Mouse (Mus musculus) liver, postnatal 0 days (tissue): ENCODE results near the gene Cops3. TPM values are rescaled to one million over a fixed set of nuclear protein-coding genes. Genes with fewer than 3 reads are reported as not detected.
"Not testable (repeated sequence)": the region's sequence is repeated elsewhere in the genome, so short reads cannot be mapped to it uniquely, and the experiment has no call there.

Experiments used
- ATAC-seq: fragments of 200-750 bp; cut with Nextera tagmentation; 2 replicates; pipeline ENCODE4 v1.8.0; 2017; ENCODE audit warnings: mild to moderate bottlenecking, moderate library complexity
- DNase-seq: peaks from one replicate; pipeline ENCODE4 v3.0.0-alpha.2; 2016
- H3K27ac ChIP-seq: fragments of 300-500 bp; sonication (generic); 2 replicates; pipeline ENCODE4 v1.5.1; 2014; ENCODE audit warnings: antibody characterized with exemption, moderate library complexity, mild to moderate bottlenecking, low read depth
- H3K27me3 ChIP-seq: fragments of 300-500 bp; sonication (generic); 2 replicates; pipeline ENCODE4 v1.6.1; 2014; ENCODE audit warnings: low read length, control low read depth, mixed read lengths; ENCODE audit not compliant: insufficient read depth
- H3K36me3 ChIP-seq: fragments of 300-500 bp; sonication (generic); replicated peaks from 2 replicates; pipeline ENCODE4 v1.6.1; 2014; ENCODE audit warnings: mild to moderate bottlenecking, control low read depth, low read length, moderate library complexity, mixed read lengths; ENCODE audit not compliant: insufficient read depth
- H3K4me1 ChIP-seq: fragments of 300-500 bp; sonication (generic); 2 replicates; pipeline ENCODE4 v1.6.1; 2014; ENCODE audit warnings: antibody characterized with exemption, mild to moderate bottlenecking, control low read depth; ENCODE audit not compliant: insufficient read depth
- H3K4me2 ChIP-seq: fragments of 300-500 bp; sonication (generic); 2 replicates; pipeline ENCODE4 v1.6.1; 2014; ENCODE audit warnings: low read depth, mild to moderate bottlenecking, low read length, moderate library complexity, mixed read lengths
- H3K4me3 ChIP-seq: fragments of 300-500 bp; sonication (generic); 2 replicates; pipeline ENCODE4 v1.5.1; 2014; ENCODE audit warnings: low read depth, low read length
- H3K9ac ChIP-seq: fragments of 300-500 bp; sonication (generic); replicated peaks from 2 replicates; pipeline ENCODE4 v1.6.1; 2014; ENCODE audit warnings: mild to moderate bottlenecking, moderate library complexity
- H3K9me3 ChIP-seq: fragments of 300-500 bp; sonication (generic); 2 replicates; pipeline ENCODE4 v1.6.1; 2016; ENCODE audit warnings: mild to moderate bottlenecking, control low read depth, low read length, mixed read lengths
- CTCF ChIP-seq: sonication (generic); IDR thresholded peaks from 2 replicates; pipeline ENCODE4 v1.5.1; 2016; ENCODE audit warnings: antibody characterized with exemption, low read depth
- EP300 ChIP-seq: IDR thresholded peaks from 2 replicates; pipeline ENCODE4 v1.6.1; 2016; ENCODE audit warnings: antibody characterized with exemption, low read depth, mild to moderate bottlenecking
- WGBS: fragments of 180-500 bp; shearing (Covaris S2); extraction: QIAGEN DNeasy Blood & Tissue Kit; methylation state at CpG from one replicate; pipeline ENCODE4 v1.1.7; 2014; ENCODE audit not compliant: insufficient replicate concordance; 5-methylcytosine and 5-hydroxymethylcytosine counted together
- polyA plus RNA-seq: library from polyadenylated mRNA; unstranded; fragments of >200 nt; fragmentation: Nextera tagmentation; extraction: Ambion mirVana; gene quantifications from 2 replicates; pipeline ENCODE4 v1.2.1, GENCODE M21; 2015

The Cops3 gene
- polyA plus RNA-seq, 1 experiment from 2014 or later: 60.5 TPM

- Histone ChIP-seq H3K9me3 (no peaks in the 10 kb centered on the region), H3K9ac (peak within 1 kb of the TSS; percentile 86), H3K4me3 (peak within 1 kb of the TSS; percentile 77), H3K36me3 (peaks cover 17% of the 10 kb centered on the region), H3K4me1 (peaks cover 19% of the 10 kb centered on the region), H3K27me3 (no peaks in the 10 kb centered on the region), H3K27ac (peak within 1 kb of the TSS; percentile 96), H3K4me2 (peak within 1 kb of the TSS; percentile 85)
- DNase-seq: peak; percentile 96
- peak; percentile 96 for ATAC-seq
- peak; percentile 49 for TF ChIP-seq EP300
- no peak for TF ChIP-seq CTCF
- WGBS: under 1% methylated on average over 24 of the region's 24 CpGs
Observed at GRCm38 (mm10) chr11:59839008-59839458, 605 bp downstream of the Cops3 start, which contains the start of gene Nt5m. TSS of gene Nt5m (plus strand) at chr11:59839447.

- H3K9ac ChIP-seq: peak overlapping the region; percentile 86
- ATAC-seq: no peak
Observed at GRCm38 (mm10) chr11:59838426-59838825, 1.2 kb downstream of the Cops3 start.

GRCm38 (mm10) chr11:59837789-59838188 is 1.8 kb downstream of the Cops3 start:
- not testable (repeated sequence) for DNase-seq, ATAC-seq, H3K27ac ChIP-seq, H3K4me3 ChIP-seq, H3K9me3 ChIP-seq, H3K27me3 ChIP-seq, H3K9ac ChIP-seq
- Histone ChIP-seq H3K4me1 (peaks cover 19% of the 10 kb centered on the region), H3K36me3 (peaks cover 18% of the 10 kb centered on the region), H3K4me2 (peak overlapping the region; percentile 85)
- WGBS: no CpG with 5 or more reads among the region's 1 CpGs

More at GRCm38 (mm10) chr11:59838426-59838825, 1.2 kb downstream of the Cops3 start:
- no peak for TF ChIP-seq CTCF
- TF ChIP-seq EP300: no peak
- WGBS: 50% methylated on average over 4 of the region's 4 CpGs
- Histone ChIP-seq H3K4me1 (peaks cover 19% of the 10 kb centered on the region), H3K36me3 (peaks cover 20% of the 10 kb centered on the region), H3K4me3 (peak overlapping the region; percentile 77), H3K27me3 (no peaks in the 10 kb centered on the region), H3K27ac (peak overlapping the region; percentile 96), H3K4me2 (peak overlapping the region; percentile 85), H3K9me3 (no peaks in the 10 kb centered on the region)
- DNase-seq: no peak

GRCm38 (mm10) chr11:59821625-59822024 is 18.0 kb downstream of the Cops3 start:
- no peak for TF ChIP-seq CTCF
- TF ChIP-seq EP300: no peak
- Histone ChIP-seq H3K36me3 (peaks cover 87% of the 10 kb centered on the region), H3K4me3 (no peak overlapping the region), H3K4me2 (no peak overlapping the region), H3K9me3 (no peaks in the 10 kb centered on the region), H3K4me1 (no peaks in the 10 kb centered on the region), H3K27me3 (no peaks in the 10 kb centered on the region), H3K27ac (no peak overlapping the region), H3K9ac (no peak overlapping the region)
- ATAC-seq: no peak
- 88% methylated on average over 3 of the region's 3 CpGs for WGBS
- no peak for DNase-seq

GRCm38 (mm10) chr11:59817916-59818315 is 21.7 kb downstream of the Cops3 start:
- no peak overlapping the region for H3K27ac ChIP-seq
- no peak overlapping the region for H3K4me2 ChIP-seq
- H3K27me3 ChIP-seq: no peaks in the 10 kb centered on the region
- WGBS: 98% methylated on average over 3 of the region's 3 CpGs
- ATAC-seq (no peak), DNase-seq (no peak)
- H3K9me3 ChIP-seq: no peaks in the 10 kb centered on the region
- H3K9ac ChIP-seq: no peak overlapping the region
- H3K36me3 ChIP-seq: peaks cover 55% of the 10 kb centered on the region
- peaks cover 9% of the 10 kb centered on the region for H3K4me1 ChIP-seq
- no peak for TF ChIP-seq CTCF
- no peak for TF ChIP-seq EP300
- H3K4me3 ChIP-seq: no peak overlapping the region

GRCm38 (mm10) chr11:59815482-59816065 is 24.1 kb downstream of the Cops3 start:
- H3K9ac ChIP-seq: no peak overlapping the region
- H3K27ac ChIP-seq: no peak overlapping the region
- H3K4me3 ChIP-seq: no peak overlapping the region
- H3K36me3 ChIP-seq: peaks cover 37% of the 10 kb centered on the region
- H3K27me3 ChIP-seq: no peaks in the 10 kb centered on the region
- no peak for TF ChIP-seq CTCF
- TF ChIP-seq EP300: no peak
- H3K4me2 ChIP-seq: no peak overlapping the region
- H3K4me1 ChIP-seq: peaks cover 15% of the 10 kb centered on the region
- no peaks in the 10 kb centered on the region for H3K9me3 ChIP-seq
- ATAC-seq (peak; percentile 16; the same call in 1 of the 2 replicates), DNase-seq (no peak)
- 74% methylated on average over 6 of the region's 6 CpGs for WGBS
